ENCODE assay signal across 15 mouse cellular contexts in the genomic region with DNA sequence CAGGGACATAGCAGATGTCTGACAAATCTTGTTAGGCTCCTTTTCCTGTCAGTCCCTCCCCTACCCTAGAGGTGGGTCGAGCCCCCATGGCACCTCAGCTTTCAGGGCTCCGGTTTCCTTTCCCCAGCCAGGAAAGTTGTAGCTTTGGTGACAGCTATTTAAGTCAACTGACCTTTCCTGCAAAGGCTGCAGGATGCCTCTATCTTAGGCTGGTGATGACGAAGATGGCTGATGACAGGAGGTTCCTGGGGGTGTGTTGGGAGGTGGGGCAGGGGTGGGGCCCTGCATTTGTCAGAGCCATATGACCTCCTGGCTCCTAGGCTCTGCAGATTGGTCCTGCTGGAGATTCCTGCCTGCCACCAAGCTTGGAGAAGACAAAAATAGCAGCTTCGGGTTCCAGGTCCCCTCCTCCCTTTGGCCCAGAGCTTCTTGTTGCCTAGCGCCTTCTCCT. TPM values are rescaled to one million over a fixed set of nuclear protein-coding genes. Genes with fewer than 3 reads are reported as not detected.
DNase-seq lines count a peak whose midpoint lies in the region; ATAC-seq and TF ChIP-seq lines count a peak whose summit lies in the region.
"Had no signal": no experiment of that assay in that cellular context is flagged by ENCODE, and none has a peak within 500 bp of the region (broad histone marks: within the 10 kb centered on the region; RNA-seq: fewer than 3 reads in every experiment).

No protein-coding gene starts in this region.

- intact Hi-C loops in gastrocnemius, adult 2 months (cut with DNase I): loop anchor here (1.0 kb wide), 1 partner anchor 21 kb away; no protein-coding TSS in a partner anchor

- WGBS in lung, embryonic 14.5 days: 31% methylated on average over 5 of the region's 5 CpGs
- 8% methylated on average over 5 of the region's 5 CpGs for WGBS in heart, embryonic 12.5 days

- no peak for DNase-seq in lung, embryonic 14.5 days
- no peak for DNase-seq in lung, postnatal 25 days (ENCODE audit: low spot score)
- peak; percentile 90 for DNase-seq in gastrocnemius, adult 2 months
- no peak for DNase-seq in right cerebral cortex, postnatal 4 days
- DNase-seq in layer of hippocampus, adult 9-10 months (ENCODE audit: low spot score): no peak

- H3K36me3 ChIP-seq in lung, embryonic 14.5 days (ENCODE audit: insufficient read depth): no peaks in the 10 kb centered on the region
- no peaks in the 10 kb centered on the region for H3K36me3 ChIP-seq in heart, embryonic 12.5 days
- H3K36me3 ChIP-seq: liver, embryonic 15.5 days; midbrain, embryonic 15.5 days had no signal

- no peaks in the 10 kb centered on the region for H3K4me1 ChIP-seq in lung, embryonic 14.5 days (ENCODE audit: insufficient read depth)
- peaks cover 17% of the 10 kb centered on the region for H3K4me1 ChIP-seq in heart, embryonic 12.5 days (replicated peaks)
- H3K4me1 ChIP-seq: liver, embryonic 15.5 days; midbrain, embryonic 15.5 days had no signal

- H3K27ac ChIP-seq in lung, embryonic 14.5 days (ENCODE audit: low read depth): no peak overlapping the region
- H3K27ac ChIP-seq in gastrocnemius, adult 2 months: peak overlapping the region; percentile 89
- H3K27ac ChIP-seq in heart, embryonic 12.5 days (ENCODE audit: poor library complexity, severe bottlenecking): peak overlapping the region; percentile 83
- H3K27ac ChIP-seq: kidney, postnatal 0 days; liver, embryonic 15.5 days; midbrain, embryonic 15.5 days; stomach, postnatal 0 days had no signal

- H3K9ac ChIP-seq in lung, embryonic 14.5 days: no peak overlapping the region
- no peak overlapping the region for H3K9ac ChIP-seq in heart, embryonic 12.5 days
- H3K9ac ChIP-seq: liver, embryonic 15.5 days; midbrain, embryonic 15.5 days had no signal

- no peak for TF ChIP-seq CTCF in lung, embryonic 14.5 days (IDR thresholded peaks at IDR 0.05; ENCODE audit: low read depth)
- no peak for TF ChIP-seq CTCF in gastrocnemius, adult 2 months (IDR thresholded peaks at IDR 0.05)

- no peaks in the 10 kb centered on the region for H3K9me3 ChIP-seq in lung, embryonic 14.5 days (ENCODE audit: low read depth, low read length)
- 0 out of 2 replicates have a peak, but pooled peaks cover 4% of the 10 kb centered on the region for H3K9me3 ChIP-seq in heart, embryonic 12.5 days (replicated peaks)
- H3K9me3 ChIP-seq: liver, embryonic 15.5 days; midbrain, embryonic 15.5 days had no signal

- no peaks in the 10 kb centered on the region for H3K27me3 ChIP-seq in lung, embryonic 14.5 days (ENCODE audit: insufficient read depth, low read length)
- H3K27me3 ChIP-seq in heart, embryonic 12.5 days (replicated peaks): no peaks in the 10 kb centered on the region
- H3K27me3 ChIP-seq: liver, embryonic 15.5 days; midbrain, embryonic 15.5 days had no signal

- H3K4me3 ChIP-seq in lung, embryonic 14.5 days (ENCODE audit: low read depth, low read length): no peak overlapping the region
- no peak overlapping the region for H3K4me3 ChIP-seq in gastrocnemius, adult 2 months
- no peak overlapping the region for H3K4me3 ChIP-seq in heart, embryonic 12.5 days
- H3K4me3 ChIP-seq: liver, embryonic 15.5 days; midbrain, embryonic 15.5 days had no signal

- H3K4me2 ChIP-seq in lung, embryonic 14.5 days: no peak overlapping the region
- peak overlapping the region; percentile 6; the same call in 1 of the 2 replicates for H3K4me2 ChIP-seq in heart, embryonic 12.5 days
- H3K4me2 ChIP-seq: liver, embryonic 15.5 days; midbrain, embryonic 15.5 days had no signal

- peak; percentile 35; the same call in 1 of the 2 replicates for ATAC-seq in lung, embryonic 14.5 days (ENCODE audit: insufficient read depth)
- peak; percentile 86 for ATAC-seq in heart, embryonic 12.5 days (ENCODE audit: insufficient number of reproducible peaks, low FRiP score)
- peak; percentile 57; the same call in 1 of the 2 replicates for ATAC-seq in megakaryocyte-erythroid progenitor cell, adult 5-6 weeks (replicated peaks; ENCODE audit: low FRiP score, low TSS enrichment, poor library complexity, severe bottlenecking)
- no peak for ATAC-seq in cerebellum, adult (ENCODE audit: insufficient number of reproducible peaks, low FRiP score, low TSS enrichment)
- ATAC-seq: hindbrain, embryonic 16.5 days; midbrain, embryonic 15.5 days had no signal

RNA-seq across cellular contexts. Expression of a gene that starts 22.6 kb away (rescaled TPM):
- 0.36 and 0.58 TPM in 2 replicates for polyA plus RNA-seq in lung, embryonic 14.5 days (2014; fragmentation: Nextera tagmentation; extraction: Ambion mirVana)
- 1 to 10 TPM; 1.6 to 4.4 TPM for total RNA-seq in gastrocnemius, adult 2 months (2021)
- 0.15 and 0.31 TPM in 2 replicates for polyA plus RNA-seq in heart, embryonic 12.5 days (2016; fragmentation: Nextera tagmentation; extraction: Ambion mirVana)
- total RNA-seq in megakaryocyte-erythroid progenitor cell, adult 5-6 weeks (2014; fragmentation: Nextera tagmentation): 0.15 TPM in 1 of 2 replicates, not detected in the other
- total RNA-seq in megakaryocyte-erythroid progenitor cell, adult 5-6 weeks (2017): 1.1 TPM in 1 of 2 replicates, not detected in the other

RNA-seq across cellular contexts. Expression of a gene that starts 22.9 kb away (rescaled TPM):
- 90.6 and 97.0 TPM in 2 replicates for polyA plus RNA-seq in lung, embryonic 14.5 days (2014; fragmentation: Nextera tagmentation; extraction: Ambion mirVana)
- 100 to 1,000 TPM; 501 to 689 TPM for total RNA-seq in gastrocnemius, adult 2 months (2021)
- 55.2 and 58.4 TPM in 2 replicates for polyA plus RNA-seq in heart, embryonic 12.5 days (2016; fragmentation: Nextera tagmentation; extraction: Ambion mirVana)
- 49.6 and 116 TPM in 2 replicates for total RNA-seq in megakaryocyte-erythroid progenitor cell, adult 5-6 weeks (2014; fragmentation: Nextera tagmentation)
- total RNA-seq in megakaryocyte-erythroid progenitor cell, adult 5-6 weeks (2017): 74.8 and 98.1 TPM in 2 replicates

RNA-seq across cellular contexts. Expression of a gene that starts 31.1 kb away (rescaled TPM):
- not detected in 2 replicates for polyA plus RNA-seq in lung, embryonic 14.5 days (2014; fragmentation: Nextera tagmentation; extraction: Ambion mirVana)
- not detected for total RNA-seq in gastrocnemius, adult 2 months (2021)
- not detected in 2 replicates for polyA plus RNA-seq in heart, embryonic 12.5 days (2016; fragmentation: Nextera tagmentation; extraction: Ambion mirVana)
- not detected in 2 replicates for total RNA-seq in megakaryocyte-erythroid progenitor cell, adult 5-6 weeks (2014; fragmentation: Nextera tagmentation)
- total RNA-seq in megakaryocyte-erythroid progenitor cell, adult 5-6 weeks (2017): not detected in 2 replicates
- total RNA-seq: layer of hippocampus, postnatal 25 days had no signal
- polyA plus RNA-seq: hindbrain, embryonic 16.5 days; kidney, postnatal 0 days; liver, embryonic 15.5 days; midbrain, embryonic 15.5 days; neural tube, embryonic 14.5 days; stomach, postnatal 0 days had no signal

RNA-seq across cellular contexts. Expression of a gene that starts 48.5 kb away (rescaled TPM):
- 0.26 and 0.34 TPM in 2 replicates for polyA plus RNA-seq in lung, embryonic 14.5 days (2014; fragmentation: Nextera tagmentation; extraction: Ambion mirVana)
- total RNA-seq in gastrocnemius, adult 2 months (2021): not detected
- polyA plus RNA-seq in heart, embryonic 12.5 days (2016; fragmentation: Nextera tagmentation; extraction: Ambion mirVana): 0.13 TPM in 1 of 2 replicates, not detected in the other
- not detected in 2 replicates for total RNA-seq in megakaryocyte-erythroid progenitor cell, adult 5-6 weeks (2014; fragmentation: Nextera tagmentation)
- not detected in 2 replicates for total RNA-seq in megakaryocyte-erythroid progenitor cell, adult 5-6 weeks (2017)
- total RNA-seq: layer of hippocampus, postnatal 25 days had no signal

Comparison
In these comparisons a context has a peak if more than half of its experiments do, and no peak if none do; other contexts are left out.
1. RNA of a gene that starts 22.9 kb away (total RNA-seq): 501 to 689 TPM in gastrocnemius, adult 2 months; 49.6 to 116 TPM in megakaryocyte-erythroid progenitor cell, adult 5-6 weeks; every median in the first group is over 4 times any median in the second.